In the genomic region with DNA sequence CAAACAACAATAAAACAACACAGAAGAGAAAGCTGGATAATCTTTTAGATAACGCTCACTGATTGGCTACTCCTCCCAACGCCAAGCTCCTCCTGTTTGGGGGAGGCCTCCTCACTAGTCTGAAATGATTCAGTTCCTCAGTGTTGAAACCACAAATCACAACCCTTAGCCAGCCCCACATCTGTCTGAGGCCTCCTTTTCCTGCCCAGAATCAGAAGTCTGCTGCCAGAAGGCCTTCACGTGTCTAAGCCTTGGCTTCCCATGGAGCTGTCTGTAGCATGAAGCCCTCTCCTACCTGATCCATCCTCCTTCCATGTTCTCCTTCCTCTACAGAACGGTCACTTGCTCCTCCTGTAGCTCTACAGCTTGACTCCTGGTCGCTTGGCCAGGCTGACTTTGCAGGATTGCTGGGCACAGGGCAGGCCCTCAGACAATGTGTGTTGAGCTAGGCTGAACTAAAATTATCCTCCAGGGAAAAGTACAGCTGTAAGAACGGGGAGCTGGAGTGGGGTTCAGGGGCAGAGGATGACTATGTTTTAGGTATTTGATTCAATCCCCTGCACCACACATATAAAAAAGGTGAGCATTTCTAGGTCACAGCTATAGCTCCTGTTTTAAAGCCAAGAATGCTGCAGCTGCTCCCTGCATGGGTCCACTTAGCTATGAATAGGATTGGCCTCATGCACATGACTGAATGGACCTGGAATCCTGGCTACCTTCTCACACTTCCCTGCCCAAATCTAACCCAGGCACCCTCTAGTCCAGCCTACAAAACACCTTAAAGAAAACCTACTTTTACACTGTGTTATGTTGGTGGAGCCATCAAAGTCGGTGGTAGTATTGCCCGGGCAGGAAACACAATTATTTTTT, we compare ENCODE assay signal across 16 mouse cellular contexts. TPM values are rescaled to one million over a fixed set of nuclear protein-coding genes. Genes with fewer than 3 reads are reported as not detected.
DNase-seq lines count a peak whose midpoint lies in the region; ATAC-seq lines count a peak whose summit lies in the region.
"Had no signal": no experiment of that assay in that cellular context is flagged by ENCODE, and none has a peak within 500 bp of the region (broad histone marks: within the 10 kb centered on the region; RNA-seq: fewer than 3 reads in every experiment).

No protein-coding gene starts in this region.

- H3K36me3 ChIP-seq in heart, embryonic 11.5 days (ENCODE audit: control insufficient read depth, insufficient read depth, low read length): no peaks in the 10 kb centered on the region
- H3K36me3 ChIP-seq in heart, embryonic 12.5 days: no peaks in the 10 kb centered on the region
- no peaks in the 10 kb centered on the region for H3K36me3 ChIP-seq in forebrain, embryonic 14.5 days (ENCODE audit: control insufficient read depth, insufficient read depth, low read length)
- H3K36me3 ChIP-seq: embryonic facial prominence, embryonic 10.5 days; midbrain, embryonic 15.5 days had no signal

- ATAC-seq in heart, embryonic 11.5 days (replicated peaks; ENCODE audit: insufficient number of reproducible peaks, low FRiP score, low TSS enrichment): no peak
- ATAC-seq in heart, embryonic 12.5 days (ENCODE audit: insufficient number of reproducible peaks, low FRiP score): no peak
- peak; percentile 58 for ATAC-seq in megakaryocyte progenitor cell, adult 5-6 weeks (replicated peaks; ENCODE audit: poor library complexity)
- no peak for ATAC-seq in forebrain, embryonic 14.5 days
- ATAC-seq: hindbrain, embryonic 16.5 days; liver, postnatal 0 days; midbrain, embryonic 15.5 days had no signal

- no peak overlapping the region for H3K9ac ChIP-seq in heart, embryonic 11.5 days (ENCODE audit: low read depth, low read length)
- no peak overlapping the region for H3K9ac ChIP-seq in heart, embryonic 12.5 days
- no peak overlapping the region for H3K9ac ChIP-seq in forebrain, embryonic 14.5 days (ENCODE audit: low read length)
- H3K9ac ChIP-seq: liver, postnatal 0 days; midbrain, embryonic 15.5 days; neural tube, embryonic 12.5 days had no signal

- H3K4me1 ChIP-seq in heart, embryonic 11.5 days (ENCODE audit: control insufficient read depth, insufficient read depth, low read length): no peaks in the 10 kb centered on the region; the same call in 1 of the 2 replicates
- peaks cover 24% of the 10 kb centered on the region for H3K4me1 ChIP-seq in heart, embryonic 12.5 days (replicated peaks)
- no peaks in the 10 kb centered on the region for H3K4me1 ChIP-seq in forebrain, embryonic 14.5 days (ENCODE audit: control insufficient read depth, insufficient read depth, low read length)
- H3K4me1 ChIP-seq: embryonic facial prominence, embryonic 10.5 days; midbrain, embryonic 15.5 days had no signal

- 66% methylated on average over 8 of the region's 8 CpGs for WGBS in heart, embryonic 11.5 days (ENCODE audit: insufficient replicate concordance)
- 68% methylated on average over 8 of the region's 8 CpGs for WGBS in heart, embryonic 12.5 days
- 83% methylated on average over 8 of the region's 8 CpGs for WGBS in forebrain, embryonic 14.5 days

- DNase-seq in heart, adult 11 months: peak; percentile 91
- peak; percentile 73 for DNase-seq in cerebellum, adult 9-10 months
- no peak for DNase-seq in liver
- no peak for DNase-seq in forebrain, embryonic 14.5 days (ENCODE audit: low spot score)
- DNase-seq in thymus, adult 18-20 months: no peak
- DNase-seq: B cell, adult 2 months; left cerebral cortex, postnatal 4 days; liver, postnatal 0 days; lung, postnatal 4 days had no signal

- H3K27me3 ChIP-seq in heart, embryonic 11.5 days (ENCODE audit: control insufficient read depth, insufficient read depth, low read length): no peaks in the 10 kb centered on the region
- no peaks in the 10 kb centered on the region for H3K27me3 ChIP-seq in heart, embryonic 12.5 days (replicated peaks)
- H3K27me3 ChIP-seq in forebrain, embryonic 14.5 days (replicated peaks; ENCODE audit: control insufficient read depth, insufficient read depth, low read length): peaks cover 16% of the 10 kb centered on the region; the same call in 1 of the 2 replicates
- H3K27me3 ChIP-seq: midbrain, embryonic 15.5 days; neural tube, embryonic 12.5 days had no signal

- H3K27ac ChIP-seq in heart, embryonic 11.5 days (ENCODE audit: low read depth, low read length): no peak overlapping the region
- peak overlapping the region; percentile 25 for H3K27ac ChIP-seq in heart, embryonic 12.5 days (ENCODE audit: poor library complexity, severe bottlenecking)
- H3K27ac ChIP-seq in forebrain, embryonic 14.5 days (ENCODE audit: low read depth, low read length): no peak overlapping the region
- H3K27ac ChIP-seq: embryonic facial prominence, embryonic 10.5 days; midbrain, embryonic 15.5 days; neural tube, embryonic 12.5 days had no signal

- no peak overlapping the region for H3K4me2 ChIP-seq in heart, embryonic 11.5 days
- H3K4me2 ChIP-seq in heart, embryonic 12.5 days: no peak overlapping the region
- H3K4me2 ChIP-seq in forebrain, embryonic 14.5 days (ENCODE audit: low read length): no peak overlapping the region
- H3K4me2 ChIP-seq: midbrain, embryonic 15.5 days; neural tube, embryonic 12.5 days had no signal

- no peak overlapping the region for H3K4me3 ChIP-seq in heart, embryonic 11.5 days (ENCODE audit: low read depth, low read length)
- H3K4me3 ChIP-seq in heart, embryonic 12.5 days: no peak overlapping the region
- H3K4me3 ChIP-seq in forebrain, embryonic 14.5 days (ENCODE audit: low read depth, low read length): no peak overlapping the region
- H3K4me3 ChIP-seq: embryonic facial prominence, embryonic 10.5 days; midbrain, embryonic 15.5 days; neural tube, embryonic 12.5 days had no signal

- H3K9me3 ChIP-seq in heart, embryonic 11.5 days (replicated peaks; ENCODE audit: control insufficient read depth, low read length): no peaks in the 10 kb centered on the region
- H3K9me3 ChIP-seq in heart, embryonic 12.5 days (replicated peaks): no peaks in the 10 kb centered on the region
- H3K9me3 ChIP-seq in forebrain, embryonic 14.5 days (replicated peaks; ENCODE audit: control insufficient read depth, low read length): no peaks in the 10 kb centered on the region
- H3K9me3 ChIP-seq: embryonic facial prominence, embryonic 10.5 days; midbrain, embryonic 15.5 days; neural tube, embryonic 12.5 days had no signal

RNA-seq across cellular contexts. Expression of gene Nrip3, which starts 26.0 kb away (rescaled TPM):
- polyA plus RNA-seq in heart, embryonic 11.5 days (2014; fragmentation: Nextera tagmentation; extraction: Ambion mirVana): 0.62 TPM in 2 replicates
- polyA plus RNA-seq in heart, embryonic 12.5 days (2016; fragmentation: Nextera tagmentation; extraction: Ambion mirVana): 0.71 and 1.0 TPM in 2 replicates
- total RNA-seq in megakaryocyte progenitor cell, adult 5-6 weeks (2015): not detected in 2 replicates
- total RNA-seq in megakaryocyte progenitor cell, adult 5-6 weeks (2017): 0.04 TPM in 1 of 2 replicates, not detected in the other
- 4.5 and 6.8 TPM in 2 replicates for polyA plus RNA-seq in forebrain, embryonic 14.5 days (2014; fragmentation: Nextera tagmentation; extraction: Ambion mirVana)

RNA-seq across cellular contexts. Expression of gene Tmem9b, which starts 55.2 kb away (rescaled TPM):
- polyA plus RNA-seq in heart, embryonic 11.5 days (2014; fragmentation: Nextera tagmentation; extraction: Ambion mirVana): 58.9 and 61.9 TPM in 2 replicates
- polyA plus RNA-seq in heart, embryonic 12.5 days (2016; fragmentation: Nextera tagmentation; extraction: Ambion mirVana): 54.1 and 56.4 TPM in 2 replicates
- 40.5 and 46.5 TPM in 2 replicates for total RNA-seq in megakaryocyte progenitor cell, adult 5-6 weeks (2015)
- total RNA-seq in megakaryocyte progenitor cell, adult 5-6 weeks (2017): 16.6 and 26.2 TPM in 2 replicates
- 115 and 117 TPM in 2 replicates for polyA plus RNA-seq in forebrain, embryonic 14.5 days (2014; fragmentation: Nextera tagmentation; extraction: Ambion mirVana)

RNA-seq across cellular contexts. Expression of gene Scube2, which starts 57.6 kb away (rescaled TPM):
- polyA plus RNA-seq in heart, embryonic 11.5 days (2014; fragmentation: Nextera tagmentation; extraction: Ambion mirVana): 8.1 and 9.8 TPM in 2 replicates
- 9.3 and 10.1 TPM in 2 replicates for polyA plus RNA-seq in heart, embryonic 12.5 days (2016; fragmentation: Nextera tagmentation; extraction: Ambion mirVana)
- total RNA-seq in megakaryocyte progenitor cell, adult 5-6 weeks (2015): not detected in 2 replicates
- 0.07 TPM in 1 of 2 replicates, not detected in the other for total RNA-seq in megakaryocyte progenitor cell, adult 5-6 weeks (2017)
- polyA plus RNA-seq in forebrain, embryonic 14.5 days (2014; fragmentation: Nextera tagmentation; extraction: Ambion mirVana): 0.38 and 0.89 TPM in 2 replicates

Comparison
In these comparisons a context has a peak if more than half of its experiments do, and no peak if none do; other contexts are left out.
1. DNase-seq: peak in heart, adult 11 months (single experiment) and cerebellum, adult 9-10 months (single experiment); none in liver (single experiment), forebrain, embryonic 14.5 days (single experiment) and thymus, adult 18-20 months (0 of 2).